Mouse (Mus musculus) neural tube, embryonic 13.5 days (tissue): ENCODE measurements around the gene Sars. TPM values are rescaled to one million over a fixed set of nuclear protein-coding genes. Genes with fewer than 3 reads are reported as not detected.

Source experiments
- ATAC-seq: fragments of 200-750 bp; cut with Nextera tagmentation; 2 replicates; pipeline ENCODE4 v1.8.0; 2017; ENCODE audit warnings: low read depth, mild to moderate bottlenecking, moderate TSS enrichment, moderate library complexity
- H3K27ac ChIP-seq: fragments of 300-500 bp; sonication (generic); replicated peaks from 2 replicates; pipeline ENCODE4 v1.5.1; 2015; ENCODE audit warnings: moderate library complexity, mild to moderate bottlenecking, inconsistent platforms
- H3K27me3 ChIP-seq: fragments of 300-500 bp; sonication (generic); 2 replicates; pipeline ENCODE4 v1.6.1; 2015; ENCODE audit warnings: mild to moderate bottlenecking, inconsistent platforms
- H3K36me3 ChIP-seq: fragments of 300-500 bp; sonication (generic); 2 replicates; pipeline ENCODE4 v1.6.1; 2015; ENCODE audit warnings: mild to moderate bottlenecking, inconsistent platforms
- H3K4me1 ChIP-seq: fragments of 300-500 bp; sonication (generic); replicated peaks from 2 replicates; pipeline ENCODE4 v1.6.1; 2015; ENCODE audit warnings: inconsistent platforms
- H3K4me2 ChIP-seq: fragments of 300-500 bp; sonication (generic); 2 replicates; pipeline ENCODE4 v1.6.1; 2015; ENCODE audit warnings: inconsistent platforms, mild to moderate bottlenecking, moderate library complexity
- H3K4me3 ChIP-seq: fragments of 300-500 bp; sonication (generic); 2 replicates; pipeline ENCODE4 v1.5.1; 2015; ENCODE audit warnings: mild to moderate bottlenecking, inconsistent platforms
- H3K9ac ChIP-seq: fragments of 300-500 bp; sonication (generic); 2 replicates; pipeline ENCODE4 v1.6.1; 2015; ENCODE audit warnings: moderate library complexity, mild to moderate bottlenecking, inconsistent platforms
- H3K9me3 ChIP-seq: fragments of 300-500 bp; sonication (generic); 2 replicates; pipeline ENCODE4 v1.6.1; 2016; ENCODE audit warnings: inconsistent platforms
- WGBS: fragments of 180-500 bp; shearing (Covaris S2); methylation state at CpG from one replicate; pipeline ENCODE4 v1.1.7; 2015; 5-methylcytosine and 5-hydroxymethylcytosine counted together
- polyA plus RNA-seq: library from polyadenylated mRNA; unstranded; fragments of >200 nt; fragmentation: Nextera tagmentation; extraction: Ambion mirVana; gene quantifications from 2 replicates; pipeline ENCODE4 v1.2.1, GENCODE M21; 2015

Gene Sars
- polyA plus RNA-seq, 1 experiment from 2014 or later, result 210 TPM

DNA sequence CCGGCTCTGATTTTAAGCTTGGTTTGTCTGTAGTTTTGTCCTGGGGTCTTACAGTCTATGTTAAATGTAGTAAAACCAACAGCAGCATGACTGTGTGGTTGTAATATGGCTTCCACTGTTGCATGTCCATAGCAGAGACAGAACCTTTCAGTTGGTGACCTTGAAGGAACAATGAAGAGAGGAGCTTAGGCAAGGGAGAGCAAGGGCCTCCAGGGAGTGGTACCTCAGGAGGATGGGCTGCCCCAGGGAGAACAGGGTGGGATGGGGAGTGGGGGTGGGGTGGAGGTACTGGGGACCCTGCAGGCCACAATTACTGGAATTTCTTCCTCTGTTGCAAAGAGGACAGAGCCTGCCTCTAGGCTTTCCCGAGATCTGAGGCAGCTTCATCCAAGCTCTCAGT, 7.0 kb upstream of the Sars start:
- no peak for ATAC-seq
- no peaks in the 10 kb centered on the region for H3K27me3 ChIP-seq
- H3K9me3 ChIP-seq, result no peaks in the 10 kb centered on the region
- 87% methylated on average over 2 of the region's 2 CpGs for WGBS
- no peak overlapping the region for H3K4me2 ChIP-seq
- no peak overlapping the region for H3K27ac ChIP-seq
- H3K9ac ChIP-seq, result no peak overlapping the region
- H3K4me3 ChIP-seq, result no peak overlapping the region
- no peaks in the 10 kb centered on the region for H3K36me3 ChIP-seq
- H3K4me1 ChIP-seq, result no peaks in the 10 kb centered on the region

- Histone ChIP-seq H3K9me3 (no peaks in the 10 kb centered on the region), H3K9ac (peak overlapping the region; percentile 90), H3K27ac (peak overlapping the region; percentile 90), H3K4me1 (peaks cover 50% of the 10 kb centered on the region), H3K27me3 (no peaks in the 10 kb centered on the region), H3K4me2 (peak overlapping the region; percentile 96), H3K4me3 (peak overlapping the region; percentile 84), H3K36me3 (peaks cover 9% of the 10 kb centered on the region; the same call in 1 of the 2 replicates)
- ATAC-seq, result no peak; the same call in 1 of the 2 replicates
- WGBS, result 13% methylated on average over 6 of the region's 6 CpGs
Observed at GRCm38 (mm10) chr3:108445366-108445705, 327 bp upstream of the Sars start.

DNA sequence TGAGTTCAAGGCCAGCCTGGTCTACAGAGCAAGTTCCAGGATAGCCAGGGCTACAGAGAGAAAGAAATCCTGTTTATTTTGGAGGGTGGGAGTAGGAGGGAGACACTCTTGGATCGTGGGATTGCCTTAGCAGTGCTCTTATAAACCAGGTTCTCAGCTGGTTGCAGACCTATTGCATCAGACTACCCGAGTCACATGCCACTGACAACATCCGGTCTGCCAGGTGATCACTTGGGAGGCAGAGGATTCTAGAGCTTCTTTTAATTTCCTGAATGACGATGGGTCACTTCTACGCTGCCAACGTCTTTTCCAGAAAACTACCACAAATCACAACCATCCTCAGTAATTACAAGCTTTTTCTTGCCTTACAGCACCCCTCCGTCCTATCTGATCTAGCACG, 980 bp downstream of the Sars start:
- peaks cover 51% of the 10 kb centered on the region for H3K4me1 ChIP-seq
- no peaks in the 10 kb centered on the region for H3K9me3 ChIP-seq
- H3K4me2 ChIP-seq, result peak overlapping the region; percentile 96
- peaks cover 11% of the 10 kb centered on the region; the same call in 1 of the 2 replicates for H3K36me3 ChIP-seq
- WGBS, result 28% methylated on average over 8 of the region's 8 CpGs
- peak overlapping the region; percentile 84 for H3K4me3 ChIP-seq
- H3K9ac ChIP-seq, result peak overlapping the region; percentile 90
- peak overlapping the region; percentile 90 for H3K27ac ChIP-seq
- peak; percentile 27; the same call in 1 of the 2 replicates for ATAC-seq
- no peaks in the 10 kb centered on the region for H3K27me3 ChIP-seq

DNA sequence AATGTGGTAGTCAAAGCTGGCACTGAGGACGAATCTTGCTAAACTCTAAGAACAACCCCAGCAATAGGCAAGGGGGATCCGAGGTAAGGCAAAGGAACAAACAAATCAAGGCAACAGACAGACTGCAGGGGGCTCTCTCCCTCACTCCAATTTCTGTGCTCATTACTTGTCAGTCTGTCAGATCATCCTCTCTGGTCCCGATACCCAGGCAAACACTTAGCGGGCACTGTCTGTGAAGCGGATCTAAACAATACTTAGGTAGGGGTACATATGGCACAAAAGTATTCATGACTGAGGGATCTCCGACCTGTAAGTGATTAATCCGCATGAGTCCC, 8.7 kb downstream of the Sars start:
- Histone ChIP-seq H3K36me3 (peaks cover 53% of the 10 kb centered on the region), H3K9ac (0 out of 2 replicates have a peak overlapping the region, but pooled peaks have one; percentile 43), H3K4me2 (no peak overlapping the region), H3K4me3 (no peak overlapping the region), H3K27me3 (no peaks in the 10 kb centered on the region), H3K4me1 (peaks cover 73% of the 10 kb centered on the region), H3K27ac (peak overlapping the region; percentile 94), H3K9me3 (no peaks in the 10 kb centered on the region)
- no peak for ATAC-seq
- 54% methylated on average over 7 of the region's 7 CpGs for WGBS

- Histone ChIP-seq H3K36me3 (peaks cover 56% of the 10 kb centered on the region), H3K4me1 (peaks cover 71% of the 10 kb centered on the region), H3K4me3 (no peak overlapping the region), H3K4me2 (no peak overlapping the region), H3K27me3 (no peaks in the 10 kb centered on the region), H3K9me3 (no peaks in the 10 kb centered on the region), H3K27ac (peak overlapping the region; percentile 94), H3K9ac (peak overlapping the region; percentile 43; the same call in 1 of the 2 replicates)
- ATAC-seq, result no peak
- 66% methylated on average over 17 of the region's 17 CpGs for WGBS
Observed at GRCm38 (mm10) chr3:108435701-108436379, 9.2 kb downstream of the Sars start.

- no peaks in the 10 kb centered on the region for H3K9me3 ChIP-seq
- H3K27me3 ChIP-seq, result no peaks in the 10 kb centered on the region
- peaks cover 69% of the 10 kb centered on the region for H3K36me3 ChIP-seq
- peak overlapping the region; percentile 43 for H3K9ac ChIP-seq
- peak overlapping the region; percentile 94 for H3K27ac ChIP-seq
- peak; percentile 88 for ATAC-seq
- 14% methylated on average over 19 of the region's 19 CpGs for WGBS
- no peak overlapping the region for H3K4me3 ChIP-seq
- peak overlapping the region; percentile 11; the same call in 1 of the 2 replicates for H3K4me2 ChIP-seq
- H3K4me1 ChIP-seq, result peaks cover 67% of the 10 kb centered on the region
Observed at GRCm38 (mm10) chr3:108433881-108434495, 11.0 kb downstream of the Sars start.

DNA sequence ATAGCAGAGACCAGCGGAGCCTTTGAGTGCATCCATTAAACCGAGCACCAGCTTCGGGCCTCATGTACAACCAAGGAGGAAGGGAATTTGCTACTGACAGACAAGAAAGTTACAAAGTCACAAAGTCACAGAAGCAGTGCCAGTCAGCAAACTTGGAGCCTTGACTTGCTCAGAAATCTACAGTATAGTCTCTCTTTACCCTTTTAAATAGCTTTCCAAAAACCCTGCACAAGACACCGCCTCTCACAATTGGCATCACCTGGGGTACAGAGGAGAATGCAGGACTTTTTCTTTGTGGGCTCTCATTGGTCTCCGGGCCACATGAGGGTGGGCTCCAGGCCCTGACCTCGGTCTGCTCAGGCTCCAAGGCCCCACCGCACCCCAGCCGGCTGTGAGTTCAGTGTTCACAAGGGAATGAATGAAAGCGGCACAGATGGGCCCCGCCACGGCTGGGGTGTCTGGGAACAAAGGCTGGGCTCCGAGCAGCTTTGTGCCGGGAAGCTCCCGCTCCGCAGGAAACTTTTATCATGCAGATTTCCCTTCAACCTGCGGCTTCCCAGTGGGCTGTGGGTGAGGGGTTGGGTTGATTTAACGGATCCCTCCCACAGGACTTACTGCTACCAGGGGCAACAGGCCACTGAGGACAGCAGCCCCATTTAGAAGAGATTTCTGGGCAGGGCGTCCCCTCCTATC, 11.7 kb downstream of the Sars start:
- Histone ChIP-seq H3K4me3 (no peak overlapping the region), H3K9ac (peak overlapping the region; percentile 43; the same call in 1 of the 2 replicates), H3K4me2 (peak overlapping the region; percentile 11; the same call in 1 of the 2 replicates), H3K27me3 (no peaks in the 10 kb centered on the region), H3K9me3 (no peaks in the 10 kb centered on the region), H3K4me1 (peaks cover 70% of the 10 kb centered on the region), H3K36me3 (peaks cover 75% of the 10 kb centered on the region), H3K27ac (peak overlapping the region; percentile 94)
- WGBS, result 8% methylated on average over 18 of the region's 18 CpGs
- ATAC-seq, result peak; percentile 92

GRCm38 (mm10) chr3:108432542-108433187, 12.3 kb downstream of the Sars start:
- no peak overlapping the region for H3K9ac ChIP-seq
- H3K9me3 ChIP-seq, result no peaks in the 10 kb centered on the region
- peak overlapping the region; percentile 94 for H3K27ac ChIP-seq
- 0 out of 2 replicates have a peak overlapping the region, but pooled peaks have one; percentile 9 for H3K4me2 ChIP-seq
- H3K36me3 ChIP-seq, result peaks cover 82% of the 10 kb centered on the region
- WGBS, result 24% methylated on average over 13 of the region's 13 CpGs
- H3K4me3 ChIP-seq, result no peak overlapping the region
- no peaks in the 10 kb centered on the region for H3K27me3 ChIP-seq
- peaks cover 70% of the 10 kb centered on the region for H3K4me1 ChIP-seq
- no peak for ATAC-seq

DNA sequence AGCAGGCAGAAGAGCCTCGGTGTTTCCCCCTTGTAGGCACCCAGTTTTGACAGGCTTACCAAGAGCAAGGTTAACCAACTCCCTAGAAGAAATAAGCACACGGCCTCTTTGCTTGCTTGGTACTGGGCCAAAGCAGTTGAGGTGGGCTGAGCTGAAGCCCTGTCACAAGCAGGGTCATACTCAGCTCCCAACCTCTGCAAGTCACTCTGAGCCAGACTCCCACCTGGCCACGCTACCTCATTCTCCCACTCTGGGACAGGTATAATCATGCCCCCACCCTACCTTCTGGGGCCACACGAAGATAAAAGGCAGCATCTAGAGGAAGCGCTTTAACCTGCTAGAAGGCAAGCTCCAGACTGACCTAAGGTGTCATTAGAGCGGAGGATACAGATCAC, 19.4 kb downstream of the Sars start:
- no peak overlapping the region for H3K4me2 ChIP-seq
- peaks cover 55% of the 10 kb centered on the region for H3K4me1 ChIP-seq
- peak overlapping the region; percentile 81 for H3K27ac ChIP-seq
- peaks cover 54% of the 10 kb centered on the region for H3K36me3 ChIP-seq
- peak overlapping the region; percentile 45 for H3K9ac ChIP-seq
- ATAC-seq, result no peak
- H3K27me3 ChIP-seq, result no peaks in the 10 kb centered on the region
- no peaks in the 10 kb centered on the region for H3K9me3 ChIP-seq
- no peak overlapping the region for H3K4me3 ChIP-seq
- WGBS, result 71% methylated on average over 6 of the region's 6 CpGs

DNA sequence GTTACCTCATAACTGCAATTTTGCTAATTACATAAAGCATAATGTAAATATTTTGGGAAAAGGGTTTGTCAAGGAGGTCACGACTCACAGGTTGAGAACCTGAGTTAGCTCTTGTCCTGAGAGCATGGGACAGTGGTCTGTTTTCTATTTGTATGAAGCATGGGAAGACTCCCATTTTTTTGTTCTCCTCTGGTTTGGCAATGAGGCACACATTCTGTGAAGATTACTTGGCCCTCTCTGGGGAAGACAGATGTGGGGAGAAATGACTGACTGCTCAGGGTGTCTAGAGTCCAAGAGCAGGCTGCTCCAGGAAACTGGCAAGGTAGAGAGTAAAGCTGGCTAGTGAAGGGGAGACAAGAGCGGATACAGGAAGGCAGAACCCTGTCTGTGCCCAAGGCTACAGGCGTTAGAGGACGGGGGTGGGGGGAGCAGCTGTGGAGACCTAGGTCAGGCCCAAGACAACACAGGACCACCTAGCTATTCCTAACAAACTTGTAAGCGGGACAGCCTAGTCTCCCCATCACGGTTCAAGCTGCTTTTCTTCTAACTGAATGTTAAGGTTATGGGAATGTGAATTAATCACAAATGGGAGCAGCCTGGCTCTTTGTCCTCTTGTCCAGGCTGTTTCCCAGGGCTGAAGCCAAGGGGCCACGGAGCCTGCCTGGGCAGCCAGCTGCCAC, 19.9 kb downstream of the Sars start:
- Histone ChIP-seq H3K27ac (peak overlapping the region; percentile 81), H3K9ac (peak overlapping the region; percentile 45; the same call in 1 of the 2 replicates), H3K36me3 (peaks cover 51% of the 10 kb centered on the region), H3K4me1 (peaks cover 55% of the 10 kb centered on the region), H3K4me2 (no peak overlapping the region), H3K27me3 (no peaks in the 10 kb centered on the region), H3K9me3 (no peaks in the 10 kb centered on the region), H3K4me3 (no peak overlapping the region)
- ATAC-seq, result no peak
- WGBS, result 41% methylated on average over 7 of the region's 7 CpGs
